Mouse (Mus musculus): Measurements from ENCODE around the gene Lamb2.

The Lamb2 gene

DNA sequence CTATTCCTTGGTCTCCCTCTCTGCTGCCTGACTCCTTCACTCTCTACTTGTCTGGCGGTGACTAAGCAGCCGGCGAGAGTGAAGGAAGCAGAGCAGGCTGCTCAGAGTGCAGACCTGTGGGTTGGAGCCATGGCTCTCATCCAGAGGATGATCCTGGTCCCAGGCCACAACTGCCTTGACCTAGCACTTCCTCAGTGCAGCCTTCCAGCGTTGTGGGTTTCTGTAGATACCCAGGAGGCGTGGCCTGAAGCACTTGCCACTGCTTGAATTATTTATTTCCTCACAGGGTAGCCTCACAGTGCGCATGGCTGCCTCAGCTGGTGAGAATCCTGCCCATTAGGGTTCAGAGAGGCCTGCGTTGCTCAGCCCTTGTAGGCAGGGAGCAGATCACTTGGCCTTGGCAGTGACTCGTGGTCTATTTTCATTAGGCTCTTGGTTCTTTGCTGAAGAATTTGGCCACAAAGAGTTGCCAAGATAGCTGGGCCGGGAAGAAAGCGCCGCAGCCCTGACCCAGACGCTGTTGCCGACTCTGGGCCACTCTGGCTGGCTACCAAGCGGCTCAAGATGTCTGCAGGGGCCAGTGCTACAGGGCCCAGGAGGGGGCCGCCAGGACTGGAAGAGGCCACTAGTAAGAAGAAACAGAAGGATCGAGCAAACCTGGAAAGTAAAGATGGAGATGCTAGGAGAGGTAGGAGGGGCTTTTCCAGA is 12.7 kb downstream of the Lamb2 start:
- DNase-seq (ENCODE audit: low spot score) = no peak

DNA sequence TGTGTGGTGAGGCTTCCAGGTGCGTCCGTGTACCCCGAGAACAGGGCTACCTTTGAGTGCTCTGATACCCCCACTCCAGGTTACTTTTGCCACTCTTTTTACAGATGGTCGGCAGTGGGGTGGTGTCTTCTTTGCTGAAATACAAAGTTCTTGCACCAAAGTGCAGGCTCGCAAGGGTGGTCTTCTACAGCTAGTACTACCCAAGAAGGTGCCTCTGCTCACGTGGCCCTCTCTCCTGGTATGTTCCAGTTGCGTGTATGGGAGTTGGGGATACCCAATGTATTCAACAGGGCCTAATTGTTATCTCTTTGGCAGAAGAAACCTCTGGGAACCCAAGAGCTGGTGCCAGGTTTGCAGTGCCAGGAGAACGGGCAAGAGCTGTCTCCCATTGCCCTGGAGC is 13.7 kb downstream of the Lamb2 start:
- DNase-seq (ENCODE audit: low spot score) = no peak

DNA sequence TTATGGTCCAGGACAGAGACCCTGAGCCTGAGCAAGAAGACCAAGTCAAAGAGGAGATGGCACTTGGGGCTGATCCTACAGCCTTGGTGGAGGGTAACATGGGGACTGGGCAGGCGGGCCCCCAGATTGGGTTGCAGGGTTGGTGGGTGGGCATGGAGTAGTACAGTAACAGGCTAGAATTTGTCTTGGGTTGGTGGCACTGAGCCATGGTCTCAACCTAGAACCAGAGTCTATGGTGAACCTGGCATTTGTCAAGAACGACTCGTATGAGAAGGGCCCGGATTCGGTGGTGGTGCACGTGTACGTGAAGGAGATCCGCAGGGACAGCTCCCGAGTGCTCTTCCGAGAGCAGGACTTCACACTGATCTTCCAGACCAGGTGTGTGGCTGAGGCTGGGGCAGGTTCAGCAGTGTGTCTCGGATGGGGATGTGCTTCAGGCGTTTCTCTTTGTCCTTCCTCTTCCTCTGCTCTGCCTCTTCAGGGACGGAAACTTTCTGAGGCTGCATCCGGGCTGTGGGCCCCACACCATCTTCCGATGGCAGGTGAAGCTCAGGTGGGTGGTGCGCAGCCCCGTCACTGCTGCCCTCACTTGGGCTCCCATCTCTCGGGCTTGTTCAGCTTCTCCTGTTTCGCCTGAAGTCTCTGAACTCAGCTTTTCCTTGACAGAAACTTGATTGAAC is 14.8 kb downstream of the Lamb2 start:
- no peak for DNase-seq (ENCODE audit: low spot score)

DNA sequence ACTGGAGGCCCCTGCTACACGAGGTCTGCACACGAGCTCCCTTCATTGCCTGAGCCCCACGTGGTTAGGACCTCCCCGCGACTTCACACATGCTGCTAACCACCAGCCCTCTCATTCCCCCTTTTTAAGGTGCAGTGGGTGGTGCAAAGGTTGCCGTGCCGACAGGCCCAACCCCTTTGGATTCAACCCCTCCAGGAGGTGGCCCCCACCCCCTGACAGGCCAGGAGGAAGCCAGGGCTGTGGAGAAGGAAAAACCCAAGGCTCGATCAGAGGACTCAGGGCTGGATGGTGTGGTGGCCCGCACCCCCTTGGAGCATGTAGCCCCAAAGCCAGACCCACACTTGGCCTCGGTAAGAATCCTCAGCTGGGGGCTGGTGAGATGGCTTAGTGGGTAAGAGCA is 15.4 kb downstream of the Lamb2 start:
- no peak for DNase-seq (ENCODE audit: low spot score)

DNA sequence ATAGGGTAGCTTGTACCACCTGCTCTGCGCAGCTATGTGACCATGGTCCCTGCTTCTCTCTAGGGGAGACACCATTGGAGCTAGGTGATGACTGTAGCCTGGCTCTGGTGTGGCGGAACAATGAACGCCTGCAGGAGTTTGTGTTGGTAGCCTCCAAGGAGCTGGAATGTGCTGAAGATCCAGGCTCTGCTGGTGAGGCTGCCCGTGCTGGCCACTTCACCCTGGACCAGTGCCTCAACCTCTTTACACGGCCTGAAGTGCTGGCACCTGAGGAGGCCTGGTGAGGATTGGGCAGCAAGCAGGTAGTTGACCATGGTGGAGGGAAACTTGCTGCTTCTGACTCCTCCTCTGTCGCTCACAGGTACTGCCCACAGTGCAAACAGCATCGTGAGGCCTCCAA is 19.7 kb downstream of the Lamb2 start:
- DNase-seq (ENCODE audit: low spot score) = no peak

DNA sequence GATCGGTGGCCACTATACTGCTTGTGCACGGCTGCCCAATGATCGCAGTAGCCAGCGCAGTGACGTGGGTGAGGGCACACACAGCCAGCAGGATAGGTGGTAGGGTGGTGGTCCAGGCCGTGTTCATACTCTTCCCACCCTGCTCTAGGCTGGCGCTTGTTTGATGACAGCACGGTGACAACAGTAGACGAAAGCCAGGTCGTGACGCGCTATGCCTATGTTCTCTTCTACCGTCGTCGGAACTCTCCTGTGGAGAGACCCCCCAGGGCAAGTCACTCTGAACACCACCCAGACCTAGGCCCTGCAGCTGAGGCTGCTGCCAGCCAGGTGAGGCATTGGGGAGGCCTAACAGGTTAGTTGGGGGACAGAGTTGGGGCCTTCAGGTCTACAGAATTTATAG is 20.4 kb downstream of the Lamb2 start:
- DNase-seq (ENCODE audit: low spot score) = no peak

DNA sequence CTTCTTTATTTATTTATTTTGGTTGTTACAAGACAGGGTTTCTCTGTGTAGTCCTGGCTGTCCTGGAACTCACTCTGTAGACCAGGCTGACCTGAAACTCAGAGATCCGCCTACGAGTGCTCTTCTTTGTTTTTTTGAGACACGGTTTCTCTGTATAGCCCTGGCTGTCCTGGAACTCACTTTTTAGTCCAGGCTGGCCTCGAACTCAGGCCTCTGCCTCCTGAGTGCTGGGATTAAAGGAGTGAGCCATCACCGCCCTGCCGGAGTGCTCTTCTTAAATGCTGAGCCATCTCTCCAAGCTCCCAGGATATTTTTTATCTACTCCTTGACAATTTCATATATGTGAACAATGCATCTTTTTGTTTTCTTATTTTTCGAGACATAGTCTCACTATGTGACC is 27.4 kb downstream of the Lamb2 start:
- no peak for DNase-seq (ENCODE audit: low spot score)

DNA sequence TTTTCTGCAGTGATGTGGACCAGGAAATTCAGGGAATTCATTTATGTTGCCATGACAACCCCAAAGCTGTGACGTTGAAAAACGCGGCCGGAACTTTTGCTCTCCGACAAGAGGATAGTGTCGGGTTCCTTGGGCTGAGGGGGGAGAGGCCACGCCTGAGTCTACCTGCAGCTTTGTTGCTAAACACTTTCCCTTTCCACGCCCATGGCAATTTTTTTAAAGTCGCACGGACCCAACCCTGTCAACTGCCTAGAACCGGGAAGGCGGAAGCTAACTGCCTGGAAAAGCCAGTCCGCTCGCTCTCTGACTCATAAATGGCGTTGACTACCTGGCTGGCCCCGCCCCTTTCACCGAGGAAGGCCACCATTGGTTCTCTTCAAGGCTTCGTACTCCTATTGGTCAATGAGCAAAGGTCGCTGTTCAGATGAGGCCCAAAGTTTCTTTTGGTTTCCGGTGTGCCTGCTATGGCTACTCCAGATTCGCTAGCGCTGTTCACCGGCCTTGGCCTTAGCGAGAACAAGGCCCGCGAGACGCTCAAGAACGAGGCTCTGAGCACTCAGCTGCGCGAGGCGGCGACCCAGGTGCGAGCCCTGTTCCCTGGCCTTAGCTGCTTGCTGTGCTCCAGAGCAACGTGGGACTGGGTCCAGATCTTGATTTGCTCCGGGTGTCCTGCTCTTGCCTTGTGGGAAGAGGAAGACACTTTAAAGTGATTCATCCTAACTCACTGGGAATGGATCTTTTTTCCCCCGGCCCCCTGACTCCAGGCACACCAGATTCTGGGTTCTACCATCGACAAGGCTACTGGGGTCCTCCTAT is 28.3 kb downstream of the Lamb2 start, which contains the start of gene Qars:
Gene Qars, plus strand, starts transcription at position 88 of the 816 bp plus-strand sequence.
- peak; percentile 87 for DNase-seq (ENCODE audit: low spot score)

DNA sequence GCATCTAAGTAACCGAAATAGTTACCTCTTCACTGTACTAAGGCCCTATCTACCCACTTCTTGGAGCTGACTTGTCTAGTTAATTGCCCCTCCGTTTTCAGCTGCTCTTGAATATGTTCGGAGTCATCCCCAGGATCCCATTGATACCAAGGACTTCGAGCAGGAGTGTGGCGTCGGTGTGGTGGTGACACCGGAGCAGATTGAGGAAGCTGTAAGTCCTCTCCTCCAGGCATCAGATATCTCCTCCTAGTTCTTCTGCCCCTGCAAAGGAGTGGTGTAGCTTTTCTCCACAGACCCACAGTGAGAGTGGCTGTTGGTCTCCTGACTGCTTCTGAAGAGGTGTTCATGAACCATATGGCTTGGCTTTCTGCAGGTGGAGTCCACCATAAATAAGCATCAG is 29.2 kb downstream of the Lamb2 start:
- DNase-seq (ENCODE audit: low spot score) = no peak

DNA sequence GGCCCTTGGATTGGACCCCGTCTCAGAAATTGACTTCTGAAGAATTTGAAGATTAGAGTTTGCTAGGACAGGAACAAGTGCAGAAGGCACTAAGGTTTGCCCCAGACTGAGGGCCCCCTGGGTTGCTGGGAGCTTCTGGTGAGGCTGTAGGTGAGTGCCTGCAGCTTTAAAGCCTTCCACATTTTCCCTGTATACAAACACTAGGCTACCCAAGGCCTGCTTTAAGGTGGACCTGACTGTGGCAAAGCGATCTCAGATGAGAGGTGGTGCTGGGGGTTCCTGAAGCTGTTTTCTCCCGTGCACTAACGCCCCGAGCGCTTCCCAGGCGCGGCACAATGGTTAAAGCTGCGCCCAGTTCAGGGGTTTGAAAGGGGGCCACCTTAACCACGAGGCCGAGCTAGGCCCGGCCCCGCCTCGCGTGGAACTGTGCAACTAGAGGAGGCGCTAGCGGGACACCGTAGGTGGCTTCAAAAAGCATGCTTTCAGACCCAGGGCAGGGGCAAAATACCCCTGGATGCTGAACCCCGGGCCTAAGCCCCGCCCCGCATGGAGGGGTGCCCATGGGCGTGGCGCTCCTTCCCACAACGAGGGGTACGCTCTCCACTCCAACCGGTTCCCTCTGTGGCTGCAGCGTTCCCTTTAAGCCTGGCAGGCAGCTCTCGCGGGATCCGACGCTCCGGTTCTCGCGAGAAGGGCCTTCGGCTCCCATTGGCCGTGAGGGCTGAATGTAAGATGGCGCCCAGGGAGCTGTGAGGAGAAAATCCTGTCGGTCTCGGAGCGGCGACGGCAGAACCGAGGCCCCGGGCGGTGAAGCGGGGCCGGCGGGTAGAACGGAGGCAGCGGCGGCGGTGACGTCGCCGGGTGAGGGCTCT is 37.1 kb downstream of the Lamb2 start, which contains the start of gene Qrich1:
Gene Qrich1, plus strand, starts transcription at position 427 of the 872 bp plus-strand sequence.
- DNase-seq (ENCODE audit: low spot score) = peak; percentile 90

DNA sequence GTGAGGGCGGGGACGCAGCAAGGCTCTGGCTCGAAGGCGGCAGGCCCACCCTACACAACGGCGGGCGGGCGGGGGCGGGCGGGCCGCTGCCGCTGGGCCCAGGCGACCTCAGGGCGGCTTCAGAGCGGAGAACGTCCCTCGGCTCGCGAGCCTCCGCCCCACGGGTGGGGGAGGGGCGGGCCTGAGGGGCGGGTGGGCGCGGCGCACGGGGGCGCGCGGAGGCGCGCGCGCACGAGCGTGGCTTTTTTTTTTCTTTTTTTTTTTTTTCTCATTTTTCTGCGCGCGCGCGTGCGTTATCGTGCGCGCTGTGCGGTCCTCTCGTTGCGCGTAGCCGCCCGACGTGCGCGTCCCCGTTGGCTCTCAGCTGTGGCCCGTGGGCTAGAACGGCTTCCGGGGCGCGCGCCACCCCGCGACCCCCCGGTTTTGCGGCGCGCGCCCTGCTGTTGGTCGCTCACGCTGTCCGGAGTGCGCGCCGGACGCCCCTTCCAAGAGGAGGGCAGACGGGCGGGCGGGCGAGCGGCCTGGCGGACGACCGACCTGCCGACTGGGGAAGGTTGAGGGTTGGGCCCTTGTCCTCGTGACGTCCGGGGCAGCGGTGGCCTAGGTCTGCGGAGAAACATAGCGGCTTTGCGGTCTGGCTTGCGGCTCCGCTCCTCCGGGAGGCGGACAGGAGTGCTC is 37.9 kb downstream of the Lamb2 start:
- peak; percentile 39 for DNase-seq (ENCODE audit: low spot score)

DNA sequence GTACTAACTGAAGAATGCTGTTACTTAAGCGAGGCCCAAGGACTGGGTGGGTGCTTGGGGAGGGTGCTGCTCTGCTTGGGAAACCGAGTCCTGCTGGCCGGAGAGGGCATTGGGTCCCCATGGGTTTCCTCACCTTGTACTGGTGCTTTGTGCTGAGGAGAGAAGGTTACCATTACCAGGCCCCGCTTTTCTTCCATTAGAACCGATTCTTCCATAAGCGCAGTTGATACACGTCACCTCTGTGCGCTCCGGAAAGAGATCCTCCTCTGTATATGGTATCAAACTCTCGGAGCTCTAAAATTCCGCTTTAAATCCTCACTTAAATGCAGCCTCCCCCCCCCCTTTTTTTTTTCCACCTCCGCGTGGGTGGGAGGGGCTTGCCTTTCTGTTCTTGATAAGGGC is 38.4 kb downstream of the Lamb2 start:
- DNase-seq (ENCODE audit: low spot score) = peak; percentile 12

DNA sequence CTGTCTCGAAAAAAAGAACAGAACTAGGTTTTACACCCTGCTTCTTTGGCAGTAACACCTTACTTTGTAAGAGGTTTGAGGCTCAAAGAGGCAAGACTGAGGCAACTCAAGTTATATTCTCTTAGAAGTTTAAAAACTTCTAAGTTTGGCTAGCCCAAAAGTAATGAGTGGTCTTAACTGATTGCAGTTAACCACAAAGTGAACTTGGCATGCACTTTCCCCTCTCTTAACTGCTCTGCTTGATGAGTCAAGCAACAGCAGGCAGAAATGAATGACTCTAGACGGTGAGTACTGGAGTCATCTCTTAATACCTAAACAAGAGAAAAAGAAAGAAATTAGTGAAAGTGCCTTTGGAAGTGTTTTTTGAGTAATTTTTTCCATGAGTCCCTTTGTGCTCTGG is 42.1 kb downstream of the Lamb2 start:
- DNase-seq (ENCODE audit: low spot score) = no peak

DNA sequence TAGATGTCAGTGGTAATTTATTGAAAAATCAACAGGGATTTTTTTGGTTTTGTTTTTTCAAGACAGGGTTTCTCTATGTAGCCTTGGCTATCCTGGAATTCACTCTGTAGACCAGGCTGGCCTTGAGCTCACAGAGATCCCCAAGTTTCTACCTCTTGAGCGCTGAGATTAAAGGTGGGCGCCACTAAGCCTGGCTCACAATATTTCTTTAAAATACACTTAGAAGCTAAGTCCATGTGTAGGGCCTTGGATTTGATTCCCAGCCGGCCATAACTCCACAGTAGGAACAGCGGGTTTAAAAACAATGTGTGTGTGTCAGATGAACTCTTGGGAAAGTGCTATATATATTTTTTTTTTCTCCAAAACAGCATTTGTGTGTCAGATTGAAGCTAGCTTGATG is 43.8 kb downstream of the Lamb2 start:
- no peak for DNase-seq (ENCODE audit: low spot score)

DNA sequence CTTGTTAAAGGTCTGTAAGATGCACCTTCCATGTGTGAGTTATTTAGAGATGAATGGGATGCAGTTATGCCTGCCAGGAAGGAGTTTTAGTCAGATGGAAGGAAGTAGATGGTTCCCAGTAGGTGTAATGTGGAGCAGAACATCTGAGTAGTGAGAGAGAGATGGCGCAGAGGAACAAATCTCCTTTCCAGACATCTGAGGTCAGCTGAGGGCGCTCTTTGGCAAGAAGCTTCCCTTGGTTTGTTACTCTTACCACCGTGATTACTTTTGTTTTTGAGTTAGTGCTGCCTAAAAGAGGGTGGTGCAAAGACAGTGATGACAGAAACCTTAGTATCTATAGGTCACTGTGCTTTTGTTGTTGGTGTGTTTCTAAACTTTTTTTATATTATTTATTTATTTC is 45.9 kb downstream of the Lamb2 start:
- DNase-seq (ENCODE audit: low spot score) = no peak

DNA sequence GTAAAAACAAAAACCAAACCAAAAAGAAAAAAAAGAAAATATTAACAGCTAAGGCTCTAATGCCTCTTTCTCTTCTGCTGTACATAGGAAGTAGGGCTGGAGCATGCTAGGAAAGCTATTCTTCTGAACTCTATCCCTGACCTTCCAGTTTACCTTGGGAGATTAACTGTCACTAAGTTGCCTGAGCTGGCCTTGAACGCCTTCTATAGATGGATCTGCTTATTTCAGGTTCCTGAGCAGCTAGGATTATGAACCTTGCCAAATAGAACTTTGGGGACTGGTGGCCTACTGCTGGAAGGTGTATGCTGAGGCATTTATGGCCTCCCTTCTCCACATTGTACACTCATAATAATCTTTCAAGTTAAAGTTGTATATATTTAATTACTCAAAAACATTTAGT is 51.4 kb downstream of the Lamb2 start:
- DNase-seq (ENCODE audit: low spot score) = no peak

DNA sequence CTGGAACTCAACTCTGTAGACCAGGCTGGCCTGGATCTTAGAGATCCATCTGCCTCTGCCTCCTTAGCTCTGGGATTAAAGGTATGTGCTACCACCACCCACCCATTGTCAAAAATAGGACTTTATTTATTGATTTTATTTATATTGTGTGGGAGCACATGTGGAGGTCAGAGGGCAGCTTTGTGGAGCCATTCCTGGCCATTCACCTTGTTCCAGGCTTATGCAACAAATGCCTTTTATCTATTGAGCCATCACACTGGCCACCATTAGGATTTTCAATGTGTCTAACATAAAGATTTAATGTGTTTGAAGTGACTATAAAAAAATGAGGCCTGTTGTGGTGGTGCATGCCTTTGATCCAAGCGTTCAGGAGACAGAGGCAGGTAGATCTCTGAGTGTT is 52.0 kb downstream of the Lamb2 start:
- no peak for DNase-seq (ENCODE audit: low spot score)

All from layer of hippocampus, adult 9-10 months (tissue).